ENCODE assay signal across 9 mouse cellular contexts in the genomic region with DNA sequence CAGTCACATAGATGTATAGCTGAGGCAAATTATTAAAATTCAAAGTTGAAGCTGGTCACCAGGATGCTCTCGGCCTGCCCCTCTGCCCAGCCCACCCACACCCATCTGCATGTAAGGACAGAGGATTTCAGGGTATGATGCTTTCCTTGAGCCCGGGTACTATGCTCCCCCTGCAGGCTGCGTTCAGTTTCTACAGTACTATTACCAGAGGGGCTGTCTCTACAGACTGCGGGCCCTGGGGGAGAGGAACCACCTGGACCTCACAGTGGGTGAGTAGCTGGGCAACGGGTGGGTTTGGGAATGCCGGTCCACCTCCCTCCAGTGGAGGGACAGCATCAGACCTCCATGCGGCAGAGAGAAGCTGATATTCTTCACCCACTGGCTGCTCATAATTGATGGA. TPM values are rescaled to one million over a fixed set of nuclear protein-coding genes. Genes with fewer than 3 reads are reported as not detected.
DNase-seq lines count a peak whose midpoint lies in the region; ATAC-seq lines count a peak whose summit lies in the region.
"Had no signal": no experiment of that assay in that cellular context is flagged by ENCODE, and none has a peak within 500 bp of the region (broad histone marks: within the 10 kb centered on the region; RNA-seq: fewer than 3 reads in every experiment).

No protein-coding gene starts in this region.

- H3K27me3 ChIP-seq in heart, embryonic 15.5 days, result no peaks in the 10 kb centered on the region
- no peaks in the 10 kb centered on the region for H3K27me3 ChIP-seq in heart, embryonic 10.5 days (ENCODE audit: insufficient read depth, poor library complexity, severe bottlenecking)
- no peaks in the 10 kb centered on the region for H3K27me3 ChIP-seq in midbrain, embryonic 11.5 days (ENCODE audit: control insufficient read depth, insufficient read depth, low read length)
- H3K27me3 ChIP-seq in midbrain, embryonic 16.5 days (ENCODE audit: control insufficient read depth, insufficient read depth, low read depth, low read length), result no peaks in the 10 kb centered on the region
- no peaks in the 10 kb centered on the region for H3K27me3 ChIP-seq in forebrain, embryonic 13.5 days
- H3K27me3 ChIP-seq in splenic B cell, adult 2 months (ENCODE audit: control insufficient read depth, insufficient read depth, low read length, poor library complexity, severe bottlenecking), result no peaks in the 10 kb centered on the region

- no peaks in the 10 kb centered on the region for H3K9me3 ChIP-seq in heart, embryonic 15.5 days (replicated peaks)
- no peaks in the 10 kb centered on the region for H3K9me3 ChIP-seq in heart, embryonic 10.5 days
- H3K9me3 ChIP-seq in midbrain, embryonic 11.5 days (ENCODE audit: control insufficient read depth, low read length), result no peaks in the 10 kb centered on the region
- H3K9me3 ChIP-seq in midbrain, embryonic 16.5 days (replicated peaks; ENCODE audit: control insufficient read depth, low read length, poor library complexity, severe bottlenecking), result no peaks in the 10 kb centered on the region
- H3K9me3 ChIP-seq in forebrain, embryonic 13.5 days (replicated peaks), result no peaks in the 10 kb centered on the region

- WGBS in heart, embryonic 15.5 days, result 39% methylated on average over 7 of the region's 7 CpGs
- WGBS in heart, embryonic 10.5 days, result 49% methylated on average over 7 of the region's 7 CpGs
- 39% methylated on average over 7 of the region's 7 CpGs for WGBS in midbrain, embryonic 11.5 days
- WGBS in midbrain, embryonic 16.5 days, result 38% methylated on average over 7 of the region's 7 CpGs
- WGBS in forebrain, embryonic 13.5 days, result 42% methylated on average over 7 of the region's 7 CpGs

- H3K9ac ChIP-seq in heart, embryonic 15.5 days, result no peak overlapping the region
- H3K9ac ChIP-seq in midbrain, embryonic 11.5 days (ENCODE audit: low read length), result no peak overlapping the region
- no peak overlapping the region for H3K9ac ChIP-seq in midbrain, embryonic 16.5 days (ENCODE audit: low read depth, low read length)
- no peak overlapping the region for H3K9ac ChIP-seq in forebrain, embryonic 13.5 days

- no peak overlapping the region for H3K4me2 ChIP-seq in heart, embryonic 15.5 days
- H3K4me2 ChIP-seq in midbrain, embryonic 11.5 days, result no peak overlapping the region
- no peak overlapping the region for H3K4me2 ChIP-seq in midbrain, embryonic 16.5 days (ENCODE audit: low read length)
- no peak overlapping the region for H3K4me2 ChIP-seq in forebrain, embryonic 13.5 days

- H3K4me3 ChIP-seq in heart, embryonic 15.5 days, result no peak overlapping the region
- no peak overlapping the region for H3K4me3 ChIP-seq in heart, embryonic 10.5 days
- no peak overlapping the region for H3K4me3 ChIP-seq in midbrain, embryonic 11.5 days (ENCODE audit: low read depth, low read length)
- H3K4me3 ChIP-seq in midbrain, embryonic 16.5 days (ENCODE audit: low read depth, low read length), result no peak overlapping the region
- no peak overlapping the region for H3K4me3 ChIP-seq in forebrain, embryonic 13.5 days

- no peak for DNase-seq in heart, embryonic 10.5 days (ENCODE audit: low spot score)
- DNase-seq in midbrain, embryonic 11.5 days (ENCODE audit: low spot score, missing footprints), result no peak
- peak; percentile 50 for DNase-seq in splenic B cell, adult 2 months (ENCODE audit: low read depth, low spot score)
- no peak for DNase-seq in urinary bladder, postnatal 14 days (ENCODE audit: low spot score)
- no peak for DNase-seq in cerebellum, adult 18-20 months

- 0 out of 2 replicates have a peak, but pooled peaks have one; percentile 50 for ATAC-seq in heart, embryonic 15.5 days (replicated peaks; ENCODE audit: insufficient number of reproducible peaks, insufficient read depth, low FRiP score, low read depth)
- 0 out of 2 replicates have a peak, but pooled peaks have one; percentile 27 for ATAC-seq in midbrain, embryonic 11.5 days (ENCODE audit: low FRiP score)
- ATAC-seq in midbrain, embryonic 16.5 days, result no peak; the same call in 1 of the 2 replicates
- 0 out of 2 replicates have a peak, but pooled peaks have one; percentile 30 for ATAC-seq in forebrain, embryonic 13.5 days

- no peak overlapping the region for H3K27ac ChIP-seq in heart, embryonic 15.5 days
- H3K27ac ChIP-seq in heart, embryonic 10.5 days, result no peak overlapping the region
- H3K27ac ChIP-seq in midbrain, embryonic 11.5 days (ENCODE audit: low read depth, low read length), result no peak overlapping the region
- no peak overlapping the region for H3K27ac ChIP-seq in midbrain, embryonic 16.5 days (ENCODE audit: low read length)
- no peak overlapping the region for H3K27ac ChIP-seq in forebrain, embryonic 13.5 days
- H3K27ac ChIP-seq: macrophage had no signal

- no peaks in the 10 kb centered on the region for H3K36me3 ChIP-seq in heart, embryonic 15.5 days
- H3K36me3 ChIP-seq in heart, embryonic 10.5 days, result no peaks in the 10 kb centered on the region
- no peaks in the 10 kb centered on the region for H3K36me3 ChIP-seq in midbrain, embryonic 11.5 days (ENCODE audit: control insufficient read depth, insufficient read depth, low read length)
- no peaks in the 10 kb centered on the region for H3K36me3 ChIP-seq in midbrain, embryonic 16.5 days (ENCODE audit: control insufficient read depth, insufficient read depth, low read length)
- 0 out of 2 replicates have a peak, but pooled peaks cover 2% of the 10 kb centered on the region for H3K36me3 ChIP-seq in forebrain, embryonic 13.5 days (ENCODE audit: poor library complexity, severe bottlenecking)
- no peaks in the 10 kb centered on the region; the same call in 1 of the 2 replicates for H3K36me3 ChIP-seq in splenic B cell, adult 2 months (ENCODE audit: control insufficient read depth, insufficient read depth, low read length, poor library complexity, severe bottlenecking)

- H3K4me1 ChIP-seq in heart, embryonic 15.5 days (replicated peaks), result peaks cover 8% of the 10 kb centered on the region
- H3K4me1 ChIP-seq in heart, embryonic 10.5 days, result peaks cover 15% of the 10 kb centered on the region
- H3K4me1 ChIP-seq in midbrain, embryonic 11.5 days (ENCODE audit: control insufficient read depth, insufficient read depth, low read length), result peaks cover 2% of the 10 kb centered on the region; the same call in 1 of the 2 replicates
- peaks cover 3% of the 10 kb centered on the region for H3K4me1 ChIP-seq in midbrain, embryonic 16.5 days (ENCODE audit: control insufficient read depth, insufficient read depth, low read length)
- H3K4me1 ChIP-seq in forebrain, embryonic 13.5 days, result peaks cover 10% of the 10 kb centered on the region

RNA-seq across cellular contexts. Expression of a gene that starts 17.6 kb away (rescaled TPM):
- polyA plus RNA-seq in heart, embryonic 15.5 days (2015; fragmentation: Nextera tagmentation; extraction: Ambion mirVana), result 1.5 and 3.1 TPM in 2 replicates
- polyA plus RNA-seq in heart, embryonic 10.5 days (2016; fragmentation: Nextera tagmentation; extraction: Ambion mirVana), result 1.5 and 1.7 TPM in 2 replicates
- polyA plus RNA-seq in midbrain, embryonic 11.5 days (2014; fragmentation: Nextera tagmentation; extraction: Ambion mirVana), result 1.6 TPM in 2 replicates
- polyA plus RNA-seq in midbrain, embryonic 16.5 days (2015; fragmentation: Nextera tagmentation; extraction: Ambion mirVana), result 13.9 and 21.4 TPM in 2 replicates
- polyA plus RNA-seq in forebrain, embryonic 13.5 days (2015; fragmentation: Nextera tagmentation; extraction: Ambion mirVana), result 4.3 and 5.0 TPM in 2 replicates

RNA-seq across cellular contexts. Expression of a gene that starts 27.1 kb away (rescaled TPM):
- 6.0 and 6.9 TPM in 2 replicates for polyA plus RNA-seq in heart, embryonic 15.5 days (2015; fragmentation: Nextera tagmentation; extraction: Ambion mirVana)
- 5.4 and 9.8 TPM in 2 replicates for polyA plus RNA-seq in heart, embryonic 10.5 days (2016; fragmentation: Nextera tagmentation; extraction: Ambion mirVana)
- polyA plus RNA-seq in midbrain, embryonic 11.5 days (2014; fragmentation: Nextera tagmentation; extraction: Ambion mirVana), result 9.8 and 10.0 TPM in 2 replicates
- polyA plus RNA-seq in midbrain, embryonic 16.5 days (2015; fragmentation: Nextera tagmentation; extraction: Ambion mirVana), result 10.0 and 11.8 TPM in 2 replicates
- polyA plus RNA-seq in forebrain, embryonic 13.5 days (2015; fragmentation: Nextera tagmentation; extraction: Ambion mirVana), result 13.4 and 13.9 TPM in 2 replicates

RNA-seq across cellular contexts. Expression of a gene that starts 46.7 kb away (rescaled TPM):
- polyA plus RNA-seq in heart, embryonic 15.5 days (2015; fragmentation: Nextera tagmentation; extraction: Ambion mirVana), result 11.3 and 13.0 TPM in 2 replicates
- polyA plus RNA-seq in heart, embryonic 10.5 days (2016; fragmentation: Nextera tagmentation; extraction: Ambion mirVana), result 13.6 and 14.3 TPM in 2 replicates
- polyA plus RNA-seq in midbrain, embryonic 11.5 days (2014; fragmentation: Nextera tagmentation; extraction: Ambion mirVana), result 7.6 and 7.9 TPM in 2 replicates
- 16.9 and 18.7 TPM in 2 replicates for polyA plus RNA-seq in midbrain, embryonic 16.5 days (2015; fragmentation: Nextera tagmentation; extraction: Ambion mirVana)
- polyA plus RNA-seq in forebrain, embryonic 13.5 days (2015; fragmentation: Nextera tagmentation; extraction: Ambion mirVana), result 10.9 and 11.0 TPM in 2 replicates

RNA-seq across cellular contexts. Expression of a gene that starts 54.3 kb away (rescaled TPM):
- polyA plus RNA-seq in heart, embryonic 15.5 days (2015; fragmentation: Nextera tagmentation; extraction: Ambion mirVana), result 54.9 and 66.7 TPM in 2 replicates
- 73.2 and 85.3 TPM in 2 replicates for polyA plus RNA-seq in heart, embryonic 10.5 days (2016; fragmentation: Nextera tagmentation; extraction: Ambion mirVana)
- 59.6 and 60.7 TPM in 2 replicates for polyA plus RNA-seq in midbrain, embryonic 11.5 days (2014; fragmentation: Nextera tagmentation; extraction: Ambion mirVana)
- 73.6 and 77.6 TPM in 2 replicates for polyA plus RNA-seq in midbrain, embryonic 16.5 days (2015; fragmentation: Nextera tagmentation; extraction: Ambion mirVana)
- 75.5 and 77.3 TPM in 2 replicates for polyA plus RNA-seq in forebrain, embryonic 13.5 days (2015; fragmentation: Nextera tagmentation; extraction: Ambion mirVana)
